Mouse (Mus musculus) lung, embryonic 15.5 days (tissue): ENCODE data around the gene Nudt11. TPM values are rescaled to one million over a fixed set of nuclear protein-coding genes. Genes with fewer than 3 reads are reported as not detected.
"Not testable (repeated sequence)": the region's sequence is repeated elsewhere in the genome, so short reads cannot be mapped to it uniquely, and the experiment has no call there.

Experiments used
- ATAC-seq: fragments of 200-750 bp; cut with Nextera tagmentation; 2 replicates; pipeline ENCODE4 v1.8.0; 2017; ENCODE audit warnings: moderate number of reproducible peaks, borderline replicate concordance; ENCODE audit not compliant: low FRiP score, low TSS enrichment; ENCODE audit errors: extremely low read depth
- H3K27ac ChIP-seq: fragments of 300-500 bp; sonication (generic); 2 replicates; pipeline ENCODE4 v1.5.1; 2015; ENCODE audit warnings: moderate library complexity, mild to moderate bottlenecking, inconsistent platforms
- H3K27me3 ChIP-seq: fragments of 300-500 bp; sonication (generic); 2 replicates; pipeline ENCODE4 v1.6.1; 2015; ENCODE audit warnings: inconsistent platforms
- H3K36me3 ChIP-seq: fragments of 300-500 bp; sonication (generic); 2 replicates; pipeline ENCODE4 v1.6.1; 2015; ENCODE audit warnings: inconsistent platforms
- H3K4me1 ChIP-seq: fragments of 300-500 bp; sonication (generic); 2 replicates; pipeline ENCODE4 v1.6.1; 2015; ENCODE audit warnings: inconsistent platforms
- H3K4me2 ChIP-seq: fragments of 300-500 bp; sonication (generic); 2 replicates; pipeline ENCODE4 v1.6.1; 2015; ENCODE audit warnings: inconsistent platforms, mild to moderate bottlenecking, moderate library complexity
- H3K4me3 ChIP-seq: fragments of 300-500 bp; sonication (generic); 2 replicates; pipeline ENCODE4 v1.5.1; 2015; ENCODE audit warnings: mild to moderate bottlenecking, inconsistent platforms
- H3K9ac ChIP-seq: fragments of 300-500 bp; sonication (generic); 2 replicates; pipeline ENCODE4 v1.6.1; 2015; ENCODE audit warnings: inconsistent platforms
- H3K9me3 ChIP-seq: fragments of 300-500 bp; sonication (generic); 2 replicates; pipeline ENCODE4 v1.6.1; 2016; ENCODE audit warnings: inconsistent platforms
- WGBS: fragments of 180-500 bp; shearing (Covaris S2); methylation state at CpG from one replicate; pipeline ENCODE4 v1.1.7; 2015; 5-methylcytosine and 5-hydroxymethylcytosine counted together
- microRNA-seq: library from miRNA; unstranded; fragments of <30 nt; microRNA quantifications from one replicate; pipeline ENCODE4, GENCODE M21; 2016
- polyA plus RNA-seq: library from polyadenylated mRNA; unstranded; fragments of >200 nt; fragmentation: Nextera tagmentation; extraction: Ambion mirVana; gene quantifications from 2 replicates; pipeline ENCODE4 v1.2.1, GENCODE M21; 2015

Gene Nudt11
- 3.3 and 3.5 TPM in 2 replicates for polyA plus RNA-seq

- H3K4me1 ChIP-seq, H3K9ac ChIP-seq, H3K9me3 ChIP-seq, H3K27me3 ChIP-seq, H3K27ac ChIP-seq, H3K36me3 ChIP-seq: not testable (repeated sequence)
- ATAC-seq = peak; percentile 87
- WGBS = 0% methylated on average over 4 of the region's 121 CpGs
- Histone ChIP-seq H3K4me2 (peak within 1 kb of the TSS; percentile 43), H3K4me3 (peak within 1 kb of the TSS; percentile 32)
Observed at GRCm38 (mm10) chrX:6047066-6047935, at the start of gene Nudt11. Gene Nudt11, plus strand, starts transcription at chrX:6047453.

DNA sequence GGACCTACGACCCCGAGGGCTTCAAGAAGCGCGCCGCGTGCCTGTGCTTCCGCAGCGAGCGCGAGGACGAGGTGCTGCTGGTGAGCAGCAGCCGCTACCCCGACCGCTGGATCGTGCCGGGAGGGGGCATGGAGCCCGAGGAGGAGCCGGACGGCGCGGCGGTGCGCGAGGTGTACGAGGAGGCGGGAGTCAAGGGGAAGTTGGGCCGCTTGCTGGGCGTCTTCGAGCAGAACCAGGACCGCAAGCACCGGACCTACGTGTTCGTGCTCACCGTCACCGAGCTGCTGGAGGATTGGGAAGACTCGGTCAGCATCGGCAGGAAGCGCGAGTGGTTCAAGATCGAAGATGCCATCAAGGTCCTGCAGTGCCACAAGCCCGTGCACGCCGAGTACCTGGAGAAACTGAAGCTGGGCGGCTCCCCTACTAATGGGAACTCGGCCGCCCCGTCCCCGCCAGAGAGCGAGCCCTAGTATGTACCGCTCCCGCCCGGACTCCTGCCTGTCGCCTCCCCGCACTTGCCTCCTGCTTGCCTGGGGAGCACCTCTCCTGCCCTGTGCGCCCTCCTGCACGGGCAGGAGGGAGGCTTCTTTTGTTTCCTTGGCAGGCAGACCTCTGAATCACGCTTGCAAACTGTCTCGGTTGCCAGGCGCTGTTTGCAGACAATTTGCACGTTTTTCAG lies 822 bp downstream of the Nudt11 start:
- Histone ChIP-seq H3K4me3 (peak overlapping the region; percentile 32), H3K4me2 (peak overlapping the region; percentile 43)
- not testable (repeated sequence) for H3K27ac ChIP-seq, H3K9ac ChIP-seq, H3K36me3 ChIP-seq, H3K4me1 ChIP-seq, H3K9me3 ChIP-seq, H3K27me3 ChIP-seq
- peak; percentile 76 for ATAC-seq
- WGBS = 19% methylated on average over 10 of the region's 60 CpGs

DNA sequence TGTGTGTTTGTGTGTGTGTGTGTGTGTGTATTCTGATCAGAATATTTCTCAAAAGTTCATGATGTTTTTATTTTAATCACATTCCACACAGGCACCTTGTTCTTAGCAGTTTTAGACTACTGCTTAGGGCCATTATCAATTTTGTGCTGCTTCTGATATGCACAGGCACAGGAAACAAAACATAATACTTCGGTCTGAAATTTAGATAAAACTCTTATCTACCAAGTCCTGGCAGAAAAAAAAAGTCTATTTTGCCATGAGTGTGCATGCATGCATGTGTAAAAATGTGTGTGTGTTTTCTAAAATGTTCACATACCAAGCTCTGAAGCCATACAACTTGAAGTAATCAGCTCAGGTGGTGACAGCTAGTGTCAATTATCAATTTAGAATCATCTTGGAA lies 14.3 kb downstream of the Nudt11 start:
- no peaks in the 10 kb centered on the region for H3K4me1 ChIP-seq
- ATAC-seq = no peak
- no peaks in the 10 kb centered on the region for H3K9me3 ChIP-seq
- no peak overlapping the region for H3K27ac ChIP-seq
- no peaks in the 10 kb centered on the region for H3K36me3 ChIP-seq
- H3K27me3 ChIP-seq = no peaks in the 10 kb centered on the region
- H3K4me2 ChIP-seq = no peak overlapping the region
- H3K9ac ChIP-seq = no peak overlapping the region
- WGBS = 63% methylated on average over 1 of the region's 1 CpGs
- H3K4me3 ChIP-seq = no peak overlapping the region

DNA sequence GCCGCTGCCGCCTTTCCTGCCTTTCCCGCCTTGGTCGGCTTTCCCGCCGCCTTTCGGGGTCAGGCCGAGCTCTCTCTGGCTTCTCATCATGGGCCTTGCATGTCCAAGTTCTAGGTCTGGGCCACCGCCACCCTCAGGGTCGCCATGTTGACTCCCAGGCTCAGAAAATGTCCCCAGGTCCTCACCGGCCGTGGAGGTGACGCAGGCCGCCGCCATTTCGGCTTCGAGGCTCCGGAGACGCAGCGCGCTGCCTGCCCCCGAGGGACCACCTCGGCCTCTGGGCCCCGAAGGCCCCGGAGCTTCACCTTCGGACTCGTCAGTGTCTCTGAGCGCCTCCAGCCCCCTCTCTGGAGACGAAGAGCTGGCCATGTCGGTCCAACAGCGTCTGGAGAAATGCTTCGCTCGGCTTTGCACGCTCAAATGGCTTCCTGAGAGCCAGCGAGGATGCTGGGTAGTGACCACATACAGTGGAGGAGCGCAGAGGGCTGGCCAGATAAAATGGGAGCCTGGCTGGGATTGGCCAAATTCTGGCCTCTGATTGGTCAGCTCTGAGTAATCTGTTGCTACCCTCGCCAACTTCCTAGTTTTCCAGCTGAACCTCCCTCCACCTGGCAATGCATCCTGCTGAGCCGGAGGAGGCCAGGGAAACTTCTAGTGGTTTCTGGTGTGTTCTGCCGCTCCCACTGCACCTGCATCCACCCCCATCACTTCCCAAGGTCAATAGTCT lies 35.9 kb downstream of the Nudt11 start, which contains the start of gene AU022751:
Gene AU022751 (minus strand): TSS at position 466 of the 727 bp plus-strand sequence.
- WGBS = 86% methylated on average over 39 of the region's 39 CpGs
- no peak within 1 kb of the TSS for H3K27ac ChIP-seq
- H3K4me2 ChIP-seq = no peak within 1 kb of the TSS

DNA sequence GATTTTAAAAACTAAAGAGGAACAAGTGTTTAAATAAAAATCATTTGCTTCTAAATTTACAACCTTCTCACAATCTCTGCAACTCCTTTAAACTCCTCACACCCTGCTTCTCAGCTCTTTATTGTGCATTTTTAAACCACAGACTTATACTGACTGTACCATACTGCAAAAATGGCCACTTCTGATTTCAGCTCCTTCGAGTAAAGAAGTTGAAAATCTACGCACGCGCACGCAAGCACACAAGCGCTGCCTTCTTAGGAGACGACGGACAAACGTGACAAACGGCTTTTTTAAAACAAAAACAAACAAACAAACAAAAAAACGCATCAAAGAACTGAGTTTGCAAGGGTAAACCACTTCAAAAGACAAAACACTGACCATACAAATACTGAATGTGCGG lies 44.3 kb downstream of the Nudt11 start:
- Histone ChIP-seq H3K4me2 (peak overlapping the region; percentile 53), H3K4me1 (no peaks in the 10 kb centered on the region), H3K9me3 (no peaks in the 10 kb centered on the region), H3K9ac (no peak overlapping the region), H3K27me3 (peaks cover 6% of the 10 kb centered on the region; the same call in 1 of the 2 replicates), H3K36me3 (no peaks in the 10 kb centered on the region), H3K4me3 (0 out of 2 replicates have a peak overlapping the region, but pooled peaks have one; percentile 26), H3K27ac (no peak overlapping the region)
- 20% methylated on average over 12 of the region's 12 CpGs for WGBS
- no peak for ATAC-seq

More for the DNA sequence above, 35.9 kb downstream of the Nudt11 start, which contains the start of gene AU022751:
- H3K27me3 ChIP-seq = no peaks in the 10 kb centered on the region
- no peak within 1 kb of the TSS for H3K9ac ChIP-seq
- H3K4me3 ChIP-seq = no peak within 1 kb of the TSS
- no peak for ATAC-seq
- no peaks in the 10 kb centered on the region for H3K4me1 ChIP-seq
- 0 out of 2 replicates have a peak, but pooled peaks cover 6% of the 10 kb centered on the region for H3K9me3 ChIP-seq
- H3K36me3 ChIP-seq = no peaks in the 10 kb centered on the region

- no peak overlapping the region for H3K9ac ChIP-seq
- 11% methylated on average over 28 of the region's 30 CpGs for WGBS
Observed at GRCm38 (mm10) chrX:6091996-6092757, 44.9 kb downstream of the Nudt11 start.

More at GRCm38 (mm10) chrX:6091996-6092757, 44.9 kb downstream of the Nudt11 start:
- peak; percentile 49; the same call in 1 of the 2 replicates for ATAC-seq
- Histone ChIP-seq H3K4me2 (peak overlapping the region; percentile 53), H3K4me1 (no peaks in the 10 kb centered on the region), H3K4me3 (peak overlapping the region; percentile 26), H3K27ac (no peak overlapping the region), H3K36me3 (no peaks in the 10 kb centered on the region), H3K27me3 (peaks cover 6% of the 10 kb centered on the region; the same call in 1 of the 2 replicates), H3K9me3 (no peaks in the 10 kb centered on the region)

Small RNA genes within 50 kb of the gene (microRNA-seq; reads per million reads assigned to microRNA genes)
- not detected for gene Gm27360

Other genes with a start within 250 kb of the Nudt11 start
- not detected in 2 replicates for gene AU022751, start 36.0 kb downstream of the Nudt11 start, polyA plus RNA-seq
- gene Nudt10, start 125.6 kb downstream of the Nudt11 start, polyA plus RNA-seq = 4.4 and 5.4 TPM in 2 replicates